ENCODE assay signal across 21 mouse cellular contexts in the genomic region with DNA sequence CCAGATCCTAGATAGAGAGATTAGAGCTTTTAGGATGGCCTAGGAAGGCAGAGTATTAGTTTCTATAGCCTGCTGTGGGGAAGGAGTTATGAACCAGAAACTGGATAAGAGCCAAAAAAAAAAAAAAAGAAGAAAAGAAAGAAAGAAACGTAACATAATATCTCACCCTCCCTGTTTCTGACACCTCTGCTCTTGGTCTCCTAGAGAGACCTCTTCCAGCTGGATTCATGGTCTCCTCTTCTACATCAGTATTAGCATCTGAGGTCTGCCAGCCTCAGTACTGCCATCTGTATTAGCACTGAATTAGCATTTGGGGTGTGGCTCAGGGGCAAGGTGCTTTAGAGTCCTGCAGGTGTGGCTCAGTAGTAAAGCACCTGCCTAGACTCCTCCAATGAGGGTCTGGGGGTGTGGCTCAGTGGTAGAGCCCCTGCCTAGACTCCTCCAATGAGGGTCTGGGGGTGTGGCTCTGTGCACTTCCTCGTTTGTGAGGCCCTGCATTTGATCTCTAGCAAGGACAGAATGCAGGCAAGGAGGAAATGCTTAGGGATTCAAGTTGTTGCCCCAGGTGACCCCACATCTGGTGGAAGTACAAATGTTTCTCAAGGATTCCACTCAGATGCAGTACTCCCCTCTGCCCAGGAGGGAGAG. TPM values are rescaled to one million over a fixed set of nuclear protein-coding genes. Genes with fewer than 3 reads are reported as not detected.
A peak's percentile ranks its signal among the peaks of the same experiment; 100 is the strongest.
DNase-seq lines count a peak whose midpoint lies in the region; ATAC-seq and TF ChIP-seq lines count a peak whose summit lies in the region.
"Had no signal": no experiment of that assay in that cellular context is flagged by ENCODE, and none has a peak within 500 bp of the region (broad histone marks: within the 10 kb centered on the region; RNA-seq: fewer than 3 reads in every experiment).

No protein-coding gene starts in this region.

- H3K27me3 ChIP-seq in lung, embryonic 14.5 days (ENCODE audit: insufficient read depth, low read length) = no peaks in the 10 kb centered on the region
- no peaks in the 10 kb centered on the region for H3K27me3 ChIP-seq in stomach, embryonic 14.5 days (ENCODE audit: control insufficient read depth, insufficient read depth, low read length)
- no peaks in the 10 kb centered on the region for H3K27me3 ChIP-seq in hindbrain, postnatal 0 days (ENCODE audit: insufficient read depth, low read length)
- H3K27me3 ChIP-seq: limb, embryonic 12.5 days had no signal

- H3K4me1 ChIP-seq in lung, embryonic 14.5 days (ENCODE audit: insufficient read depth) = no peaks in the 10 kb centered on the region
- no peaks in the 10 kb centered on the region for H3K4me1 ChIP-seq in stomach, embryonic 14.5 days (ENCODE audit: control insufficient read depth, insufficient read depth, low read length)
- H3K4me1 ChIP-seq in hindbrain, postnatal 0 days (ENCODE audit: insufficient read depth, low read length) = no peaks in the 10 kb centered on the region

- H3K9ac ChIP-seq in lung, embryonic 14.5 days = no peak overlapping the region
- H3K9ac ChIP-seq in stomach, embryonic 14.5 days (replicated peaks; ENCODE audit: low read depth, low read length) = no peak overlapping the region
- H3K9ac ChIP-seq in hindbrain, postnatal 0 days (replicated peaks; ENCODE audit: low read length) = no peak overlapping the region
- H3K9ac ChIP-seq: forebrain, postnatal 0 days; hindbrain, embryonic 14.5 days; limb, embryonic 12.5 days; liver, embryonic 14.5 days had no signal

- WGBS in lung, embryonic 14.5 days = 35% methylated on average over 2 of the region's 2 CpGs
- 16% methylated on average over 2 of the region's 2 CpGs for whole genome bisulfite sequencing in stomach, embryonic 14.5 days
- 39% methylated on average over 2 of the region's 2 CpGs for whole genome bisulfite sequencing in hindbrain, postnatal 0 days

- H3K36me3 ChIP-seq in lung, embryonic 14.5 days (ENCODE audit: insufficient read depth) = no peaks in the 10 kb centered on the region
- no peaks in the 10 kb centered on the region; the same call in 1 of the 2 replicates for H3K36me3 ChIP-seq in stomach, embryonic 14.5 days (ENCODE audit: control insufficient read depth, insufficient read depth, low read length)
- no peaks in the 10 kb centered on the region for H3K36me3 ChIP-seq in hindbrain, postnatal 0 days (ENCODE audit: insufficient read depth, low read length)
- H3K36me3 ChIP-seq: limb, embryonic 12.5 days had no signal

- no peaks in the 10 kb centered on the region for H3K9me3 ChIP-seq in lung, embryonic 14.5 days (ENCODE audit: low read depth, low read length)
- no peaks in the 10 kb centered on the region for H3K9me3 ChIP-seq in stomach, embryonic 14.5 days (ENCODE audit: control insufficient read depth, low read depth, low read length)
- no peaks in the 10 kb centered on the region for H3K9me3 ChIP-seq in hindbrain, postnatal 0 days (ENCODE audit: low read length)

- no peak for DNase-seq in lung, embryonic 14.5 days
- no peak for DNase-seq in lung, postnatal 25 days (ENCODE audit: low spot score)
- peak; percentile 84 for DNase-seq in ES-CJ7 (ENCODE audit: low read depth, low spot score)
- DNase-seq in spleen, adult 12 weeks (ENCODE audit: low spot score) = no peak
- DNase-seq in hindbrain, postnatal 0 days (ENCODE audit: low spot score) = no peak
- DNase-seq: adrenal gland, postnatal 14 days; cerebellum, adult 2 months; forebrain, postnatal 0 days; gastrocnemius, postnatal 10 days; kidney, postnatal 4 days; midbrain, embryonic 14.5 days; right cerebral cortex, postnatal 25 days had no signal

- H3K4me3 ChIP-seq in lung, embryonic 14.5 days (ENCODE audit: low read depth, low read length) = no peak overlapping the region
- no peak overlapping the region for H3K4me3 ChIP-seq in stomach, embryonic 14.5 days (ENCODE audit: low read depth, low read length)
- H3K4me3 ChIP-seq in hindbrain, postnatal 0 days (ENCODE audit: low read length) = no peak overlapping the region
- H3K4me3 ChIP-seq: erythroblast, embryonic 14.5 days; left cerebral cortex, adult 2 months; limb, embryonic 12.5 days had no signal

- H3K27ac ChIP-seq in lung, embryonic 14.5 days (ENCODE audit: low read depth) = no peak overlapping the region
- H3K27ac ChIP-seq in stomach, embryonic 14.5 days (ENCODE audit: low read length) = no peak overlapping the region
- no peak overlapping the region for H3K27ac ChIP-seq in hindbrain, postnatal 0 days
- H3K27ac ChIP-seq: hindbrain, embryonic 14.5 days; left cerebral cortex, adult 2 months; limb, embryonic 12.5 days; liver, embryonic 14.5 days; macrophage had no signal

- no peak overlapping the region for H3K4me2 ChIP-seq in lung, embryonic 14.5 days
- no peak overlapping the region for H3K4me2 ChIP-seq in stomach, embryonic 14.5 days (replicated peaks; ENCODE audit: low read depth, low read length)
- no peak overlapping the region for H3K4me2 ChIP-seq in hindbrain, postnatal 0 days (ENCODE audit: low read depth, low read length)
- H3K4me2 ChIP-seq: hindbrain, embryonic 14.5 days; limb, embryonic 12.5 days had no signal

- TF ChIP-seq CTCF in lung, embryonic 14.5 days (IDR thresholded peaks at IDR 0.05; ENCODE audit: low read depth) = no peak
- TF ChIP-seq CTCF in hindbrain, postnatal 0 days (IDR thresholded peaks at IDR 0.05; ENCODE audit: low read depth) = no peak

- peak; percentile 23; the same call in 1 of the 2 replicates for ATAC-seq in lung, embryonic 14.5 days (ENCODE audit: insufficient read depth)
- ATAC-seq in granulocyte monocyte progenitor cell, adult 5-6 weeks (replicated peaks; ENCODE audit: poor library complexity, severe bottlenecking) = peak; percentile 30
- peak; percentile 74 for ATAC-seq in stomach, embryonic 14.5 days (ENCODE audit: insufficient number of reproducible peaks, insufficient read depth, low FRiP score, low read depth)
- ATAC-seq in frontal cortex, adult (ENCODE audit: low TSS enrichment) = no peak
- no peak for ATAC-seq in hindbrain, postnatal 0 days
- ATAC-seq: forebrain, postnatal 0 days had no signal

RNA-seq across cellular contexts. Expression of a gene that starts 13.8 kb away (rescaled TPM):
- polyA plus RNA-seq in lung, embryonic 14.5 days (2014; fragmentation: Nextera tagmentation; extraction: Ambion mirVana) = 17.7 and 20.2 TPM in 2 replicates
- total RNA-seq in granulocyte monocyte progenitor cell, adult 5-6 weeks (2014; fragmentation: Nextera tagmentation) = 15.7 and 16.8 TPM in 2 replicates
- total RNA-seq in granulocyte monocyte progenitor cell, adult 5-6 weeks (2017) = 11.3 and 14.3 TPM in 2 replicates
- 14.4 and 16.4 TPM in 2 replicates for polyA plus RNA-seq in stomach, embryonic 14.5 days (2014; fragmentation: Nextera tagmentation; extraction: Ambion mirVana)
- 3.7 and 6.0 TPM in 2 replicates for total RNA-seq in hindbrain, postnatal 0 days (2014; rRNA removed)
- polyA plus RNA-seq in hindbrain, postnatal 0 days (2015; fragmentation: Nextera tagmentation; extraction: Ambion mirVana) = 10.4 and 12.5 TPM in 2 replicates

RNA-seq across cellular contexts. Expression of a gene that starts 14.0 kb away (rescaled TPM):
- polyA plus RNA-seq in lung, embryonic 14.5 days (2014; fragmentation: Nextera tagmentation; extraction: Ambion mirVana) = 47.9 and 49.4 TPM in 2 replicates
- 5.7 and 7.2 TPM in 2 replicates for total RNA-seq in granulocyte monocyte progenitor cell, adult 5-6 weeks (2014; fragmentation: Nextera tagmentation)
- total RNA-seq in granulocyte monocyte progenitor cell, adult 5-6 weeks (2017) = 8.4 and 10.6 TPM in 2 replicates
- polyA plus RNA-seq in stomach, embryonic 14.5 days (2014; fragmentation: Nextera tagmentation; extraction: Ambion mirVana) = 39.6 and 46.6 TPM in 2 replicates
- total RNA-seq in hindbrain, postnatal 0 days (2014; rRNA removed) = 9.6 and 17.8 TPM in 2 replicates
- 24.5 and 24.6 TPM in 2 replicates for polyA plus RNA-seq in hindbrain, postnatal 0 days (2015; fragmentation: Nextera tagmentation; extraction: Ambion mirVana)

RNA-seq across cellular contexts. Expression of a gene that starts 48.9 kb away (rescaled TPM):
- 3.0 and 3.6 TPM in 2 replicates for polyA plus RNA-seq in lung, embryonic 14.5 days (2014; fragmentation: Nextera tagmentation; extraction: Ambion mirVana)
- not detected in 2 replicates for total RNA-seq in granulocyte monocyte progenitor cell, adult 5-6 weeks (2014; fragmentation: Nextera tagmentation)
- total RNA-seq in granulocyte monocyte progenitor cell, adult 5-6 weeks (2017) = not detected in 2 replicates
- polyA plus RNA-seq in stomach, embryonic 14.5 days (2014; fragmentation: Nextera tagmentation; extraction: Ambion mirVana) = 24.1 and 24.9 TPM in 2 replicates
- 3.8 and 4.7 TPM in 2 replicates for total RNA-seq in hindbrain, postnatal 0 days (2014; rRNA removed)
- polyA plus RNA-seq in hindbrain, postnatal 0 days (2015; fragmentation: Nextera tagmentation; extraction: Ambion mirVana) = 2.8 and 3.0 TPM in 2 replicates
- polyA plus RNA-seq: macrophage had no signal

Comparison
In these comparisons a context has a peak if more than half of its experiments do, and no peak if none do; other contexts are left out.
1. ATAC-seq: peak in lung, embryonic 14.5 days (single experiment), granulocyte monocyte progenitor cell, adult 5-6 weeks (single experiment) and stomach, embryonic 14.5 days (single experiment); none in frontal cortex, adult (single experiment) and hindbrain, postnatal 0 days (single experiment).